Mouse (Mus musculus) MEL (cell line): ENCODE results near the gene Lpcat1. TPM values are rescaled to one million over a fixed set of nuclear protein-coding genes. Genes with fewer than 3 reads are reported as not detected.

Experiments used
- DNase-seq: peaks from one replicate; pipeline ENCODE4 v3.0.0; 2011; ENCODE audit warnings: low read depth, low spot score
- H3K27ac ChIP-seq: 2 replicates; pipeline ENCODE4 v1.5.1; 2012; ENCODE audit warnings: low read depth, mild to moderate bottlenecking, control low read depth, low read length, moderate library complexity; ENCODE audit not compliant: control insufficient read depth
- H3K27me3 ChIP-seq, 2 experiments: fragments of 150-350 bp in 1 of 2; sonication (generic) in 1 of 2; 2 replicates each; pipeline ENCODE4 v1.6.1; 2012; ENCODE audit warnings: low read length in 2 of 2, mild to moderate bottlenecking in 2 of 2, improper control_type of control experiment in 1 of 2, moderate library complexity in 1 of 2; ENCODE audit not compliant: insufficient read depth in 2 of 2, control insufficient read depth in 1 of 2
- H3K36me3 ChIP-seq, 2 experiments: 2 replicates each; pipeline ENCODE4 v1.6.1; 2012 to 2014; ENCODE audit warnings: low read length in 2 of 2, improper control_type of control experiment in 1 of 2, inconsistent platforms in 1 of 2, mild to moderate bottlenecking in 1 of 2; ENCODE audit not compliant: insufficient read depth in 2 of 2, control insufficient read depth in 1 of 2
- H3K4me1 ChIP-seq, 2 experiments: fragments of 150-350 bp in 1 of 2; sonication (generic) in 1 of 2; 2 replicates each; pipeline ENCODE4 v1.6.1; 2012; ENCODE audit warnings: low read length in 2 of 2, improper control_type of control experiment in 1 of 2, mild to moderate bottlenecking in 1 of 2; ENCODE audit not compliant: insufficient read depth in 2 of 2, control insufficient read depth in 1 of 2
- H3K4me3 ChIP-seq, 2 experiments: fragments of 150-350 bp in 1 of 2; sonication (generic) in 1 of 2; 2 replicates each; pipeline ENCODE4 v1.5.1; 2012; ENCODE audit warnings: low read depth in 2 of 2, low read length in 2 of 2, mild to moderate bottlenecking in 2 of 2, moderate library complexity in 2 of 2, control low read depth in 1 of 2, improper control_type of control experiment in 1 of 2; ENCODE audit not compliant: control insufficient read depth in 1 of 2, insufficient read depth in 1 of 2
- H3K79me2 ChIP-seq: 2 replicates; pipeline ENCODE4 v1.6.1; 2012; ENCODE audit warnings: mild to moderate bottlenecking, low read length, moderate library complexity; ENCODE audit not compliant: control insufficient read depth, poor library complexity, insufficient read depth
- H3K9ac ChIP-seq: 2 replicates; pipeline ENCODE4 v1.6.1; 2012; ENCODE audit warnings: low read depth, mild to moderate bottlenecking, control low read depth, low read length, moderate library complexity; ENCODE audit not compliant: control insufficient read depth, poor library complexity, severe bottlenecking
- H3K9me3 ChIP-seq: fragments of 150-350 bp; sonication (generic); replicated peaks from 2 replicates; pipeline ENCODE4 v1.6.1; 2012; ENCODE audit warnings: mild to moderate bottlenecking, low read length, improper control_type of control experiment, moderate library complexity; ENCODE audit not compliant: insufficient read depth
- BHLHE40 ChIP-seq: IDR thresholded peaks from 2 replicates; pipeline ENCODE4 v1.6.1; 2012; ENCODE audit warnings: low read depth, mild to moderate bottlenecking, inconsistent platforms, low read length, improper control_type of control experiment, borderline replicate concordance
- CHD2 ChIP-seq: IDR thresholded peaks from 2 replicates; pipeline ENCODE4 v1.6.1; 2011; ENCODE audit warnings: low read length, improper control_type of control experiment
- ELF1 ChIP-seq: IDR thresholded peaks from 2 replicates; pipeline ENCODE4 v1.6.1; 2014; ENCODE audit warnings: low read depth, mild to moderate bottlenecking, inconsistent platforms, low read length, improper control_type of control experiment, moderate library complexity
- EP300 ChIP-seq, 2 experiments: IDR thresholded peaks; 2 replicates each; pipeline ENCODE4 v1.6.1; 2011; ENCODE audit warnings: improper control_type of control experiment in 2 of 2, low read length in 2 of 2, low read depth in 1 of 2, mild to moderate bottlenecking in 1 of 2
- ETS1 ChIP-seq: IDR thresholded peaks from 2 replicates; pipeline ENCODE4 v1.6.1; 2012; ENCODE audit warnings: low read depth, mild to moderate bottlenecking, inconsistent platforms, low read length, improper control_type of control experiment, moderate library complexity
- GABPA ChIP-seq: IDR thresholded peaks from 2 replicates; pipeline ENCODE4 v1.6.1; 2012; ENCODE audit warnings: low read depth, mild to moderate bottlenecking, inconsistent platforms, low read length, improper control_type of control experiment, moderate library complexity
- GATA1 ChIP-seq: IDR thresholded peaks from 2 replicates; pipeline ENCODE4 v1.6.1; 2011; ENCODE audit warnings: low read depth, low read length, improper control_type of control experiment
- HCFC1 ChIP-seq: IDR thresholded peaks from 2 replicates; pipeline ENCODE4 v1.6.1; 2012; ENCODE audit warnings: low read depth, mild to moderate bottlenecking, inconsistent platforms, low read length, improper control_type of control experiment, moderate library complexity
- KAT2A ChIP-seq: conservative IDR thresholded peaks from 2 replicates; pipeline ENCODE4 v1.6.1; 2012; ENCODE audit warnings: low read depth, low read length, improper control_type of control experiment, inconsistent platforms
- MAZ ChIP-seq: IDR thresholded peaks from 2 replicates; pipeline ENCODE4 v1.6.1; 2012; ENCODE audit warnings: low read depth, mild to moderate bottlenecking, inconsistent platforms, low read length, improper control_type of control experiment
- MEF2A ChIP-seq: IDR thresholded peaks from 2 replicates; pipeline ENCODE4 v1.6.1; 2014; ENCODE audit warnings: low read depth, mild to moderate bottlenecking, inconsistent platforms, low read length, improper control_type of control experiment; ENCODE audit not compliant: poor library complexity, insufficient replicate concordance, severe bottlenecking; ENCODE audit errors: extremely low read depth
- MYC ChIP-seq: IDR thresholded peaks from 2 replicates; pipeline ENCODE4 v1.6.1; 2011; ENCODE audit warnings: low read depth, mild to moderate bottlenecking, low read length, improper control_type of control experiment, moderate library complexity
- NELFE ChIP-seq: IDR thresholded peaks from 2 replicates; pipeline ENCODE4 v1.6.1; 2011; ENCODE audit warnings: low read depth, low read length, improper control_type of control experiment
- NRF1 ChIP-seq: IDR thresholded peaks from 2 replicates; pipeline ENCODE4 v1.6.1; 2014; ENCODE audit warnings: low read depth, mild to moderate bottlenecking, inconsistent platforms, low read length, improper control_type of control experiment, moderate library complexity; ENCODE audit not compliant: poor library complexity, insufficient read depth, severe bottlenecking
- POLR2AphosphoS2 ChIP-seq: IDR thresholded peaks from 2 replicates; pipeline ENCODE4 v1.6.1; 2011; ENCODE audit warnings: low read length, improper control_type of control experiment
- POLR2AphosphoS5 ChIP-seq: IDR thresholded peaks from 2 replicates; pipeline ENCODE4 v1.6.1; 2012; ENCODE audit warnings: low read depth, borderline replicate concordance, mild to moderate bottlenecking, inconsistent platforms, low read length, moderate library complexity, mixed read lengths
- RCOR1 ChIP-seq: IDR thresholded peaks from 2 replicates; pipeline ENCODE4 v1.6.1; 2012; ENCODE audit warnings: low read depth, mild to moderate bottlenecking, inconsistent platforms, low read length, improper control_type of control experiment
- SMC3 ChIP-seq: IDR thresholded peaks from 2 replicates; pipeline ENCODE4 v1.6.1; 2011; ENCODE audit warnings: low read depth, low read length, improper control_type of control experiment
- TAL1 ChIP-seq: IDR thresholded peaks from 2 replicates; pipeline ENCODE4 v1.6.1; 2012; ENCODE audit warnings: mild to moderate bottlenecking, inconsistent platforms, low read length, moderate library complexity, mixed read lengths
- TBP ChIP-seq: IDR thresholded peaks from 2 replicates; pipeline ENCODE4 v1.8.0; 2011; ENCODE audit warnings: low read depth, low read length, improper control_type of control experiment
- TCF12 ChIP-seq: IDR thresholded peaks from 2 replicates; pipeline ENCODE4 v1.6.1; 2014; ENCODE audit warnings: low read depth, mild to moderate bottlenecking, inconsistent platforms, low read length, improper control_type of control experiment, moderate library complexity
- UBTF ChIP-seq: IDR thresholded peaks from 2 replicates; pipeline ENCODE4 v1.6.1; 2012; ENCODE audit warnings: low read depth, mild to moderate bottlenecking, inconsistent platforms, low read length, improper control_type of control experiment, moderate library complexity, borderline replicate concordance; ENCODE audit not compliant: insufficient read depth
- USF1 ChIP-seq: IDR thresholded peaks from 2 replicates; pipeline ENCODE4 v1.6.1; 2014; ENCODE audit warnings: low read depth, mild to moderate bottlenecking, inconsistent platforms, low read length, improper control_type of control experiment, moderate library complexity
- ZC3H11A ChIP-seq: IDR thresholded peaks from 2 replicates; pipeline ENCODE4 v1.6.1; 2012; ENCODE audit warnings: low read depth, mild to moderate bottlenecking, inconsistent platforms, low read length, improper control_type of control experiment
- ZMIZ1 ChIP-seq: IDR thresholded peaks from 2 replicates; pipeline ENCODE4 v1.6.1; 2012; ENCODE audit warnings: low read depth, mild to moderate bottlenecking, inconsistent platforms, low read length, improper control_type of control experiment, moderate library complexity
- ZNF384 ChIP-seq: IDR thresholded peaks from 2 replicates; pipeline ENCODE4 v1.6.1; 2012; ENCODE audit warnings: low read depth, mild to moderate bottlenecking, inconsistent platforms, low read length, improper control_type of control experiment
- polyA plus RNA-seq, 2 experiments: library from polyadenylated mRNA; stranded (reverse) in 1 of 2; unstranded in 1 of 2; fragments of >175 nt in 1 of 2; fragments of >200 nt in 1 of 2; gene quantifications; 2 replicates each; pipeline versions ENCODE4 v1.2.1 to v1.2.4; 2012; ENCODE audit warnings: low replicate concordance in 2 of 2, low read depth in 1 of 2; ENCODE audit not compliant: insufficient read length in 2 of 2, insufficient read depth in 1 of 2, missing spikeins in 1 of 2
- total RNA-seq: library from RNA; depleted of rRNA; stranded (reverse); fragments of 300-350 nt; gene quantifications from 2 replicates; pipeline ENCODE4 v1.2.3, GENCODE M21; 2012

Lpcat1 gene
- total and polyA plus RNA-seq, 3 experiments: 31.5 to 38.8 TPM; not detected in 1

GRCm38 (mm10) chr13:73447478-73447877, 19.5 kb upstream of the Lpcat1 start:
- H3K4me1 ChIP-seq: peaks cover 7 to 23% of the 10 kb centered on the region in 2 experiments

GRCm38 (mm10) chr13:73448201-73448600, 18.8 kb upstream of the Lpcat1 start:
- Histone ChIP-seq H3K4me1 (peaks cover 7 to 23% of the 10 kb centered on the region in 2 experiments), H3K9ac (no peak overlapping the region), H3K36me3 (peaks cover 0 to 19% of the 10 kb centered on the region in 2 experiments; a peak in 2 of 4 replicates), H3K79me2 (no peaks in the 10 kb centered on the region), H3K27me3 (no peaks in the 10 kb centered on the region; a peak in 1 of 4 replicates), H3K9me3 (no peaks in the 10 kb centered on the region), H3K27ac (no peak overlapping the region), H3K4me3 (no peak overlapping the region)
- TF ChIP-seq UBTF (no peak), MEF2A (no peak), ZC3H11A (no peak), USF1 (no peak), GATA1 (no peak), TCF12 (no peak), HCFC1 (no peak), SMC3 (no peak), POLR2AphosphoS5 (no peak), KAT2A (no peak), ETS1 (no peak), TBP (no peak), ELF1 (no peak), MYC (no peak), CHD2 (no peak), NELFE (no peak), EP300 (IDR thresholded peaks at IDR 0.05; ENCODE audit: low read depth in 1 of 2, low read length in 2 of 2) (no peak)
- no peak for DNase-seq

More at GRCm38 (mm10) chr13:73447478-73447877, 19.5 kb upstream of the Lpcat1 start:
- Histone ChIP-seq H3K79me2 (no peaks in the 10 kb centered on the region), H3K36me3 (peaks cover 0 to 19% of the 10 kb centered on the region in 2 experiments; a peak in 2 of 4 replicates), H3K27ac (no peak overlapping the region), H3K9me3 (no peaks in the 10 kb centered on the region), H3K4me3 (no peak overlapping the region), H3K9ac (no peak overlapping the region), H3K27me3 (no peaks in the 10 kb centered on the region; a peak in 1 of 4 replicates)
- no peak for TF ChIP-seq MAZ
- no peak for TF ChIP-seq ZMIZ1
- TF ChIP-seq TAL1: no peak
- no peak for TF ChIP-seq UBTF
- no peak for TF ChIP-seq TCF12
- TF ChIP-seq ELF1: no peak
- TF ChIP-seq NRF1: no peak
- no peak for TF ChIP-seq KAT2A
- TF ChIP-seq ZNF384: no peak
- TF ChIP-seq BHLHE40: no peak
- TF ChIP-seq POLR2AphosphoS2: no peak
- no peak for TF ChIP-seq GATA1
- no peak for TF ChIP-seq GABPA
- no peak for TF ChIP-seq RCOR1
- no peak for TF ChIP-seq MYC
- TF ChIP-seq USF1: no peak
- TF ChIP-seq ZC3H11A: no peak
- DNase-seq: peak; percentile 13
